Mouse (Mus musculus) lung, embryonic 15.5 days (tissue): ENCODE measurements around the gene Nptxr. TPM values are rescaled to one million over a fixed set of nuclear protein-coding genes. Genes with fewer than 3 reads are reported as not detected.

ENCODE experiments used
- ATAC-seq: fragments of 200-750 bp; cut with Nextera tagmentation; 2 replicates; pipeline ENCODE4 v1.8.0; 2017; ENCODE audit warnings: moderate number of reproducible peaks, borderline replicate concordance; ENCODE audit not compliant: low FRiP score, low TSS enrichment; ENCODE audit errors: extremely low read depth
- H3K27ac ChIP-seq: fragments of 300-500 bp; sonication (generic); 2 replicates; pipeline ENCODE4 v1.5.1; 2015; ENCODE audit warnings: moderate library complexity, mild to moderate bottlenecking, inconsistent platforms
- H3K27me3 ChIP-seq: fragments of 300-500 bp; sonication (generic); 2 replicates; pipeline ENCODE4 v1.6.1; 2015; ENCODE audit warnings: inconsistent platforms
- H3K36me3 ChIP-seq: fragments of 300-500 bp; sonication (generic); 2 replicates; pipeline ENCODE4 v1.6.1; 2015; ENCODE audit warnings: inconsistent platforms
- H3K4me1 ChIP-seq: fragments of 300-500 bp; sonication (generic); 2 replicates; pipeline ENCODE4 v1.6.1; 2015; ENCODE audit warnings: inconsistent platforms
- H3K4me2 ChIP-seq: fragments of 300-500 bp; sonication (generic); 2 replicates; pipeline ENCODE4 v1.6.1; 2015; ENCODE audit warnings: inconsistent platforms, mild to moderate bottlenecking, moderate library complexity
- H3K4me3 ChIP-seq: fragments of 300-500 bp; sonication (generic); 2 replicates; pipeline ENCODE4 v1.5.1; 2015; ENCODE audit warnings: mild to moderate bottlenecking, inconsistent platforms
- H3K9ac ChIP-seq: fragments of 300-500 bp; sonication (generic); 2 replicates; pipeline ENCODE4 v1.6.1; 2015; ENCODE audit warnings: inconsistent platforms
- H3K9me3 ChIP-seq: fragments of 300-500 bp; sonication (generic); 2 replicates; pipeline ENCODE4 v1.6.1; 2016; ENCODE audit warnings: inconsistent platforms
- WGBS: fragments of 180-500 bp; shearing (Covaris S2); methylation state at CpG from one replicate; pipeline ENCODE4 v1.1.7; 2015; 5-methylcytosine and 5-hydroxymethylcytosine counted together
- polyA plus RNA-seq: library from polyadenylated mRNA; unstranded; fragments of >200 nt; fragmentation: Nextera tagmentation; extraction: Ambion mirVana; gene quantifications from 2 replicates; pipeline ENCODE4 v1.2.1, GENCODE M21; 2015

Nptxr gene
- polyA plus RNA-seq, 1 experiment from 2014 or later: 3.4 TPM

DNA sequence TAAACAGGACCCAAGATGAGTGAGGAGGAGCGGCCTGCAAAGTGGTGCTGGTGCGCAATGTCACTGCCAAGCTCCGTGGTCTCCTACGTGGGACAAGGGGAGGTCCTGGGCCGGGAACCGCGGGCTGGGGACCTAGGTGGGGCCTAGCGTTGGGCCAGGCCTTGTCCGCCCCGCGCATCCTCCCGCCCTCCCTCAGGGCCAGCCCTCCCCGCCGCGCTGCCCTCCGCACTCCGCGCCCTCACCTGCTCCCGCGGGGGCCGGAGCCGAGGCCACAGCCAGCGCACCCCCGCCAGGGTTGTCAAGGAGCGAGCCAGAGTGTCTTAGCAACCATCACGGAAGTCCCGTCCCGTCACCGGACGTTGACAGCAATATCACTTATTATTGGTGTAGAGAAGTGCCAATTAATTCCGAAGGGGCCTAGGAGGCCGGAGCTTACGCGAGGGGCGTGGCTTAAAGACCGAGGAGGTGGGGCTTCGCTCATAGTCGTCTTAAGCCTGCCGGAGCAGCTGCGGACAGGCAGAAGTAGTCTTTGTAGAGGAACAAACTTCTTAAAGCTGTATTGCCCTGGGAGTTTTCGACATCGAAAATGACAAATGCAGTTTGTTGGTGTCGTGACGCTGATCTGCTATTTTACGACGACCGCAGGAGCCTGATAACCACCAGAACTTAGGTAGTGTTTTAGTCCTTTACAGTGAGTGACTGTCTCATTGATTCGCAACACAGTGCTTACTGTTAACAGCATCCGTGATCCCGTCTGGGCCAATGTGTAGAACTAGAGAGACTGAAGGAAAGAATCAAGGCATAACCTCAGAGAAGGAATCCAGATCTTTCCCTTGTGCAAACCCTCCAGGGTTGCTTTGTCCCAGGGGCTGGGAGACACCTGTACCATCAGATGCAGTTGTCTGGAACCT is 30.2 kb downstream of the Nptxr start:
- Histone ChIP-seq H3K9ac (peak overlapping the region; percentile 87), H3K4me2 (peak overlapping the region; percentile 80), H3K4me1 (peaks cover 23% of the 10 kb centered on the region), H3K9me3 (no peaks in the 10 kb centered on the region), H3K27me3 (no peaks in the 10 kb centered on the region), H3K4me3 (peak overlapping the region; percentile 88), H3K36me3 (no peaks in the 10 kb centered on the region), H3K27ac (peak overlapping the region; percentile 72)
- WGBS: under 1% methylated on average over 42 of the region's 50 CpGs
- ATAC-seq: peak; percentile 97

DNA sequence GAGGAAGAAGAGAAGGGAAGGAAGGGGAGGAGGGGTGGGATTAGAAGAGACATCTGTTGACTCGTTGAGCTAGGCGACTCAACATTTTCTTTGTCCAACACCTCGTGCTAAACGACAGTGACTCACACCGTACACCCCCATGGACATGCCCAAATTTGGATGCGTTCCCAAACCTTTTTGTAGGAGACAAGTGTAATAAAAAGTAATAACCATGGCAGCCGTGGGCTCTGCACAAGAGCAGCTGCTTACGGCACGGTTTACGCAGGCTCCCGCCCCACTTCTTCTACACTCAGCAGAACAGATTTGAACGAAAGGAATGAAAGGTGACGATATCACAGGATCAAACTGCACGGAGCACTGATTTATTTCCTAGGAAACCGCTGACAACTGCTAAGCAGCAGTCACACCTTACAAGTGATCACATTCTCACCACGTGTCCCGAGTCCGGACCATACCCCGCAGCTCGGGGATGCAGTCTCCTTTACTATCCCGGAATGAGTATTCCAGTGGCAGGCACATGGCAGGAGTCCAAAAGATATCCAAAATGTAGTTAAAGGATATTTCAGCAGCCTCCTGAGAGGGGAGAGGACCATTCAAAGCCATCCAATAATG is 33.8 kb downstream of the Nptxr start:
- H3K4me1 ChIP-seq: peaks cover 47% of the 10 kb centered on the region
- 63% methylated on average over 21 of the region's 21 CpGs for WGBS
- H3K9me3 ChIP-seq: no peaks in the 10 kb centered on the region
- H3K4me2 ChIP-seq: no peak overlapping the region
- H3K27me3 ChIP-seq: no peaks in the 10 kb centered on the region
- ATAC-seq: no peak
- no peak overlapping the region for H3K27ac ChIP-seq
- H3K9ac ChIP-seq: no peak overlapping the region
- no peak overlapping the region for H3K4me3 ChIP-seq
- no peaks in the 10 kb centered on the region for H3K36me3 ChIP-seq

DNA sequence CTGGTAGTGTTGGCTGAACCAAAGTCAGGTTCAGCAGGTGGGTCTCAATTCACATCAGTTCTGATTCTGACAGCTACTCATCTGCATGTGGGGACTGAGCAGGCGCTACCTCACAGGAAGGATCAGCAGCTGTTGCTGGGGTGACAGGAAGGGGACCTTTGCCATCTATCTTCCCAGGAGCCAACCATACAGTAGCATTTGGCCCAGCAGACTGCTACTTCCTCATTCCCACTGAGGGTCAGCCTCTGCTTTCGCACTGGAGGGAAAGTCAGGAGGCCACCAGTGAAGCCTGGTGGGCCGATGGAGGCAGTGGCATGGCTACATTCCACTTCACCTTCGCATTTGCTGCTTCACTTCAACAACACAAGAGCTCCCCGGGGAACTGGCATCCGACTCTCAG is 36.3 kb downstream of the Nptxr start:
- ATAC-seq: no peak
- Histone ChIP-seq H3K4me1 (peaks cover 37% of the 10 kb centered on the region), H3K9me3 (no peaks in the 10 kb centered on the region), H3K4me2 (no peak overlapping the region), H3K4me3 (no peak overlapping the region), H3K27me3 (no peaks in the 10 kb centered on the region), H3K36me3 (peaks cover 3% of the 10 kb centered on the region; the same call in 1 of the 2 replicates), H3K27ac (no peak overlapping the region), H3K9ac (no peak overlapping the region)
- 61% methylated on average over 6 of the region's 6 CpGs for WGBS

DNA sequence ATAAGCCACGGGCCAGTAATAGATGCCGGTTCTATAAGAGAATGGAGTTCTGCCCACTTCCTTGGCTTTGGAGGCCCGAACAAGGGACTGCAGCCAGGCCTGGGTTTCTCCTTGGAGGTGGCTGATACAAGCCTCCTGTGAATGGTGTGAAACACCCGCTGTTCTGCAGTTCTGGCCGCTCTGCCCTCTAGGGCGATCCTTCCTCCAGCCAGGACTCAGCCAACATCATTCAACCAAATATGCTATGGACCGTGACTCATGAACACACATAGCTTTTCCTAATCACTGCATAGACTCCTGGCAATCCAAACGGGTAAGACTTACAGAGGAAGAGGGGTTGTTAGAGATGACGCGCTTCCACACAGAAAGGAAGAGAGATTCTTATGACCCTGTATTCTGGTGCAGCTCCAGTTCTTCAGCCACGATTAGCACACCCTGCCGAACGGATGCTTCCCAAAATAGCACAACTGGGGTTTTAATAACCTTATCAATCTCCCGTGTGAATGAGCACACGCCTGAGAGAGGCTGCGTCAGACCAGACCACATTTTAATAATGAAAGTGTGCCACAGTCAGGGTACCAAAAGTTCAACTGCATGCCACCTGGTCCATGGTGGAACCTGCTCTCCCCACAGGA is 37.1 kb downstream of the Nptxr start:
- H3K4me3 ChIP-seq: no peak overlapping the region
- peaks cover 34% of the 10 kb centered on the region for H3K4me1 ChIP-seq
- ATAC-seq: no peak
- no peak overlapping the region for H3K4me2 ChIP-seq
- H3K9ac ChIP-seq: no peak overlapping the region
- H3K36me3 ChIP-seq: peaks cover 9% of the 10 kb centered on the region; the same call in 1 of the 2 replicates
- no peaks in the 10 kb centered on the region for H3K27me3 ChIP-seq
- H3K27ac ChIP-seq: no peak overlapping the region
- no peaks in the 10 kb centered on the region for H3K9me3 ChIP-seq
- WGBS: 74% methylated on average over 16 of the region's 16 CpGs

DNA sequence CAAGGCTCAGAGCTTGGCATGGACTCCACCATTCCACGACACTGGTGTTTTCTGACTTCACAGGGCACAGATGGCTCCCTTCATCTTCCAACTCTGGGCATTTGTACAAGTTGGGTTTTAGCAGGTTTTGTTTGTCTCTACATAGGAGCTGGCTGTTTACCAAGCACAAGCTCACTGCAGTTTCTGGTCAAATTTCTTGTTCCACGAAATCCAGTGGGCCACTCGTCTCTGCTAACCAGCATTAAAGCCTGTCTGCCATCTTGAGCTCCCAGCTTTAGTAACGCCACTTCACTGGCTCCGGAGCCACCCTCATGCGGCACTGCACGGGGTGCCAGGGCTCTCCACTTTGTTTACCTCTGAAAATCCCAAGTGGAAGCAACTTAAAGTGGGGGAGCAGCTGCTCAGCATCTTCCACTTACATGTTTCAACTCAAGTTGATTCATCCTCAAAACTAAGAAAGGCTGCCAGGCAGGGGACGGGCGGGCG is 37.9 kb downstream of the Nptxr start:
- H3K4me2 ChIP-seq: no peak overlapping the region
- peaks cover 34% of the 10 kb centered on the region for H3K4me1 ChIP-seq
- H3K9me3 ChIP-seq: no peaks in the 10 kb centered on the region
- H3K9ac ChIP-seq: no peak overlapping the region
- H3K27me3 ChIP-seq: no peaks in the 10 kb centered on the region
- H3K4me3 ChIP-seq: no peak overlapping the region
- no peak overlapping the region for H3K27ac ChIP-seq
- ATAC-seq: no peak
- 71% methylated on average over 10 of the region's 10 CpGs for WGBS
- H3K36me3 ChIP-seq: peaks cover 9% of the 10 kb centered on the region; the same call in 1 of the 2 replicates

DNA sequence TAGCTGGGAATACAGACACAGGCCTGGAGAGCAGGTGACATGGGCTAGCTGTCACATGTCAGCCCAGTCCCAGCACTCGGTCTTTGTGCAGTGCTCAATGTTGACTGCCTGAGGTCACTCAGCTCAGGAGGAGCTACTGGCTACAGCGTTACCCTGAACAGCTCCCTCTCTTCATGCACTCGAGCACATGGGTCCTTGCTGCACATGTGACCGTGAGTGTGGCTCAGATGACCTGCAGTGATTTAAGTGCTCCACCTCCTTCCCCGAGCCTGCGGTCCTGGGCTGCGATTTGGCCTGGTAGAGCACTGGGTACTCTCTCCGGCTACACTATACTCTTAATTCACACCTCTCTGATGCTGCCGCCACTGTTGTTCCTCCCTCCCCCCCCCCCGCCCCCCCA is 38.4 kb downstream of the Nptxr start:
- Histone ChIP-seq H3K4me1 (peaks cover 31% of the 10 kb centered on the region), H3K9ac (no peak overlapping the region), H3K27me3 (no peaks in the 10 kb centered on the region), H3K4me2 (no peak overlapping the region), H3K9me3 (no peaks in the 10 kb centered on the region), H3K27ac (no peak overlapping the region), H3K4me3 (no peak overlapping the region), H3K36me3 (peaks cover 9% of the 10 kb centered on the region; the same call in 1 of the 2 replicates)
- 49% methylated on average over 10 of the region's 10 CpGs for WGBS
- no peak for ATAC-seq

DNA sequence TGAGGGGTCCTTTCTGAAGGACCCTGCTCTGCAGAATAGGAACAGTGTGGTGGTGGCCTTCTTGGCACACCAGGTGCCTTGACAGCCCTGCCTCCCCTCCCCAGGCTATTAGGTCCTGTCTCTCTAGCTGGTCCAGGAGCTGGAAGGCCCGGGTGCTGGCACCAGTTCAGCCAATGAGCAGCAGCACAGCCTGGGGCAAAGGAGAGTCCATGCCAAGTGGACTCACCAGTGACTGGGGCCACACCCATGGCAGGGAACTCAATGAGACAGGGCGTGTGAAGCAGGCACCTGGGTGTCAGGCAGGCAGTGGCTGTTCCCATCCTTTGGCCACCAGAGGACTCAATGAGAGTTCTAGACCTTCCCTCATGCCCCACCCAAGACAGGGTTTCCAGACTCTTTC is 39.2 kb downstream of the Nptxr start:
- H3K9ac ChIP-seq: no peak overlapping the region
- no peak overlapping the region for H3K27ac ChIP-seq
- H3K4me2 ChIP-seq: no peak overlapping the region
- peaks cover 9% of the 10 kb centered on the region; the same call in 1 of the 2 replicates for H3K36me3 ChIP-seq
- no peak overlapping the region for H3K4me3 ChIP-seq
- WGBS: 80% methylated on average over 2 of the region's 2 CpGs
- ATAC-seq: no peak
- no peaks in the 10 kb centered on the region for H3K27me3 ChIP-seq
- peaks cover 30% of the 10 kb centered on the region for H3K4me1 ChIP-seq
- no peaks in the 10 kb centered on the region for H3K9me3 ChIP-seq

DNA sequence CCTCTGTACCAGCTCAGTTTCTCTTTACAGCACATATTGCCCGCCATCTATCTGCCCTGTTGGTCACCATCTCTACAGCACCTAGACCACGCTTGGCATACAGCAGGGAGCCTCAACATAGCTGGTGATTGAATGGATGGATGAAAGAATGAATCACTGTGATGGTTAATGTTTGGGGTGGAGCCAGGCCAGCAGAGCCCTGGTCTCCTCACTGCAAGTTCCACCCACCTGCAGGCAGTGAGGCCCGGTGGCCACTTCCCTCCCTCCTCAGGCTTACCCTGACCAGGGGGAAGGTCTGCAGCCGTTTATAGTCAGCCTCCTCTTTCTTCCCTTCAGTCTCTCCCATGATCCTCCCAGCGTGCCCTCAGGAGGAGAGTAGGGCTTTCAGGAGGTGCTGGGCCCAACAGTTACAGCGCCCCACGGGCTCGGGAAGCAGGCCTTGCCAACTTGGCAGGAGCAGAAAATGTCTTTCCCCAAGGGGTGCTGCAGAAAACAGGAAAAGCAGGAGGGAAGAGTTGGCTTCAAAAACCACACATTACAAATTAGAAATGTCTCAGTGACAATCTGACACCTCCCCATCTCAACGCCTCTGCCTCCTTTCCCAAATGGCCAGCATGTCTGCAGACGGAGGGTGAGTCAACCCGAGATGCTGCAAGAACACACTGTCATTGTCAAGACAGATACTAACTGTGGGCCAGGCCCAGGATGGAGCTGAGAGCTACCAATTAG is 39.9 kb downstream of the Nptxr start:
- H3K9ac ChIP-seq: no peak overlapping the region
- ATAC-seq: no peak
- H3K9me3 ChIP-seq: no peaks in the 10 kb centered on the region
- H3K36me3 ChIP-seq: peaks cover 9% of the 10 kb centered on the region; the same call in 1 of the 2 replicates
- H3K27me3 ChIP-seq: no peaks in the 10 kb centered on the region
- H3K4me2 ChIP-seq: no peak overlapping the region
- WGBS: 66% methylated on average over 11 of the region's 11 CpGs
- no peak overlapping the region for H3K4me3 ChIP-seq
- H3K4me1 ChIP-seq: peaks cover 27% of the 10 kb centered on the region
- no peak overlapping the region for H3K27ac ChIP-seq

DNA sequence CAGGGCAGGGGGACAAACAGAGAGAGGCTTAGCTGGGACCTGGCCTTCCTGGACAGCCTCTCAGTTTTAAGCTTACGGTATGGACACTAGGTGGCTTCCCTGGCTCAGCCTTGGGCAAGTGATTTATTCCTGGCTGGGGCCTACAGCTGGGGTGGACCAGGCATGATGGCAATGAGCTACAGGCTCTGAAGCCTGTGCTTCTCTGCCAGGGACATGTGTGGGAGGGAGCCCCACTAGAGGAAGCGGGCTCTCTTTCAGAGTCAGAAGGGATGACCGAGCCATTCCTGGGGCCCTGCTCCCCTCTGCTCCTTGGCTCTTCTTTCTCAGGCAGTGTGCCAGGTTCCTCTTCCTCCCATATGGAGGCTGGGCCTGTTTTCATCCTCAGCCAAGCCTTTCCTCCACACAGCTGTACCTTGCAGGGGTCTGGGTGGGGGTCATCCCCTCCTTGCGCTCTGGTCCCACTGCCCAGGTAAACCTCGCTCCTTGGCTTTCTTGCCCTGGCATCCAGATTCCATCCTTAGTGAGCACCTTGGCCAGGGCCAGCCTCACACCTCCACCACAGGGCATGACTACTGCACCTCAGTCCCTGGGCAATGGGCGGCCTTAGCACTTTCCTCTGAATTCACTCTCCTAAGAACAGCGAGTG is 40.8 kb downstream of the Nptxr start:
- 76% methylated on average over 7 of the region's 7 CpGs for WGBS
- Histone ChIP-seq H3K9ac (no peak overlapping the region), H3K36me3 (peaks cover 9% of the 10 kb centered on the region; the same call in 1 of the 2 replicates), H3K27me3 (no peaks in the 10 kb centered on the region), H3K4me3 (no peak overlapping the region), H3K4me2 (no peak overlapping the region), H3K9me3 (no peaks in the 10 kb centered on the region), H3K27ac (no peak overlapping the region), H3K4me1 (peaks cover 19% of the 10 kb centered on the region)
- peak; percentile 43; the same call in 1 of the 2 replicates for ATAC-seq

DNA sequence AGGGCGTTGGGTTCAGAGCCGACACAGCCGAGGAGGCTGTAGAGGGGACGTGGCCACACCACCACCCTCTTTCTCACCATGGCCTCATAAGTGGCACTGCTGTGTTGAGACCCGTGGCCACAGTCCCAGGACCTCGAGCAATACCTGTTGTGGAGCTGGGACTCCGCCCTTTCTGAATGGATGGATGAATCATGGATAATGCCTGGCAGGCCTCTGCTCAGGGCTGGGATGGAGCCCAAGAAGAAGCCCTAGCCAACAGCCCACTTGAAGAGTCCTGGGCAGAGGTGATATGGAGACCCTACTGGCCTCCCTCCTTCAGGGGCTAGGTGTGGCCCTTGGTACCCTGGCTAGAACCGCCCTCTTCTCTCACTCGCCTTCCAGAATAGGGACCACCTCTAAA is 41.6 kb downstream of the Nptxr start:
- H3K4me1 ChIP-seq: peaks cover 19% of the 10 kb centered on the region
- 89% methylated on average over 9 of the region's 9 CpGs for WGBS
- no peak overlapping the region for H3K9ac ChIP-seq
- ATAC-seq: no peak
- no peak overlapping the region for H3K4me2 ChIP-seq
- no peaks in the 10 kb centered on the region for H3K27me3 ChIP-seq
- H3K4me3 ChIP-seq: no peak overlapping the region
- H3K9me3 ChIP-seq: no peaks in the 10 kb centered on the region
- peaks cover 9% of the 10 kb centered on the region; the same call in 1 of the 2 replicates for H3K36me3 ChIP-seq
- H3K27ac ChIP-seq: no peak overlapping the region

DNA sequence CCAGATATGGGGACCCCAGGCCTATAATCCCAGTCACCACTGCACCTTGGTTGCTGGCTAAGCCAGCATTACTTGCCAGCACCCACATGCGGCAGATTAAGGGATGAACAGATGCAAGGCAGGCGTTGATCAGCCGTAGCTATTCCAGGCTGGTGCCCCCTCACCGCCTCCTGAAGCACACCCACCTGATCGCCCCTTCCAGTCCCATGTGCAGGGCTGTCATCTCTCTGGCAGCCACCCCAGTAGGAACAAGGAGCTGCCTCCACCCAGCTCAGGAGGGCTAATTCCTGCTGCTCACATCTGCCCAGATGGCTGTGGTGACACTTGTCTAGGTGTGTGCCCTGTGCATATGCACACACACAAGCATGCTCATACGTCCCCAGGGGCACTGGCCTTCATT is 43.6 kb downstream of the Nptxr start:
- H3K4me3 ChIP-seq: no peak overlapping the region
- H3K4me1 ChIP-seq: 0 out of 2 replicates have a peak, but pooled peaks cover 1% of the 10 kb centered on the region
- no peaks in the 10 kb centered on the region for H3K27me3 ChIP-seq
- peaks cover 9% of the 10 kb centered on the region; the same call in 1 of the 2 replicates for H3K36me3 ChIP-seq
- 80% methylated on average over 6 of the region's 6 CpGs for WGBS
- no peaks in the 10 kb centered on the region for H3K9me3 ChIP-seq
- ATAC-seq: no peak
- H3K9ac ChIP-seq: no peak overlapping the region
- no peak overlapping the region for H3K27ac ChIP-seq
- no peak overlapping the region for H3K4me2 ChIP-seq
